ENCODE assay signal across 10 mouse cellular contexts in the genomic region with DNA sequence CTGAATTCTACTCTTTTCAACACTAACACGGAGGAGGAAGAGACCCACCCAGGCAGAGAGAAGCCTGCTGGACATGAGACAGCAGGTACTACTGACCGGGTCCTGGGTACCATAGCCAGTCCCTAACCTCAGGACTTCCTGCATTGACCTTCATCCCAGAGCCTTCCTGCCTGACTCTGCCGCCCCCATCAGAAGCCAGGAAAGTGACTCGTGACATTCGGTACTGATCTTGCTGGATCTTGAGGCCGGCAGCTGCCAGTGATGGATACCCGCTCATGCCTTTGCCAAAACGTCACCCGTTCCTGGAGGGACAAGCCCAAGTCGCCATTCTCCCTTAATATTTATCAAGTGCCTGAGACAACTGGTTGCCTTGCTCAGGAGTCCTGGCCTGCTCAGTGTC. TPM values are rescaled to one million over a fixed set of nuclear protein-coding genes. Genes with fewer than 3 reads are reported as not detected.
DNase-seq lines count a peak whose midpoint lies in the region; ATAC-seq and TF ChIP-seq lines count a peak whose summit lies in the region.
"Had no signal": no experiment of that assay in that cellular context is flagged by ENCODE, and none has a peak within 500 bp of the region (broad histone marks: within the 10 kb centered on the region; RNA-seq: fewer than 3 reads in every experiment).

No protein-coding gene starts in this region.

- no peak for DNase-seq in forebrain, embryonic 10.5 days (ENCODE audit: extremely low spot score, low spot score)
- DNase-seq in kidney, postnatal 14 days, result no peak
- no peak for DNase-seq in MEL (ENCODE audit: low read depth, low spot score)
- peak; percentile 60 to 71 for DNase-seq in cerebellum, postnatal 25 days
- no peak for DNase-seq in frontal cortex, postnatal 25 days (ENCODE audit: low spot score in 2 of 2)
- DNase-seq: thymus, adult 2 months had no signal

- WGBS in forebrain, embryonic 15.5 days, result 86% methylated on average over 10 of the region's 10 CpGs
- 90% methylated on average over 10 of the region's 10 CpGs for WGBS in forebrain, embryonic 10.5 days
- 76% methylated on average over 10 of the region's 10 CpGs for WGBS in kidney, embryonic 16.5 days

- no peaks in the 10 kb centered on the region for H3K27me3 ChIP-seq in forebrain, embryonic 15.5 days
- H3K27me3 ChIP-seq in forebrain, embryonic 10.5 days (ENCODE audit: poor library complexity, severe bottlenecking), result no peaks in the 10 kb centered on the region
- H3K27me3 ChIP-seq in kidney, embryonic 16.5 days (ENCODE audit: insufficient read depth, low read length), result no peaks in the 10 kb centered on the region
- no peaks in the 10 kb centered on the region for H3K27me3 ChIP-seq in MEL (ENCODE audit: control insufficient read depth in 1 of 2, insufficient read depth in 2 of 2, low read length in 2 of 2)

- H3K9ac ChIP-seq in forebrain, embryonic 15.5 days (replicated peaks), result no peak overlapping the region
- peak overlapping the region; percentile 7; the same call in 1 of the 2 replicates for H3K9ac ChIP-seq in kidney, embryonic 16.5 days (replicated peaks; ENCODE audit: low read length)
- no peak overlapping the region for H3K9ac ChIP-seq in MEL (ENCODE audit: control insufficient read depth, low read depth, low read length, poor library complexity, severe bottlenecking)

- no peak for TF ChIP-seq RAD21 in MEL (IDR thresholded peaks at IDR 0.05; ENCODE audit: low read depth, low read length)

- TF ChIP-seq POLR2A in MEL (IDR thresholded peaks at IDR 0.05; ENCODE audit: control insufficient read depth in 1 of 2, insufficient read depth in 1 of 2, low read depth in 1 of 2, low read length in 2 of 2, poor library complexity in 1 of 2), result no peak

- TF ChIP-seq CTCF in MEL (IDR thresholded peaks at IDR 0.05 in 2 of 3, conservative IDR thresholded peaks at IDR 0.05 in 1 of 3; ENCODE audit: control insufficient read depth in 1 of 3, insufficient read depth in 1 of 3, low read depth in 2 of 3, low read length in 3 of 3, poor library complexity in 1 of 3, severe bottlenecking in 1 of 3), result no peak

- H3K4me2 ChIP-seq in forebrain, embryonic 15.5 days (replicated peaks), result no peak overlapping the region
- H3K4me2 ChIP-seq in kidney, embryonic 16.5 days (replicated peaks; ENCODE audit: low read depth, low read length), result no peak overlapping the region

- no peak for ATAC-seq in forebrain, embryonic 15.5 days (replicated peaks)
- ATAC-seq in kidney, embryonic 16.5 days (ENCODE audit: low FRiP score, low TSS enrichment), result no peak
- ATAC-seq in frontal cortex, adult (ENCODE audit: low TSS enrichment), result no peak

- H3K27ac ChIP-seq in forebrain, embryonic 15.5 days (replicated peaks), result peak overlapping the region; percentile 75
- H3K27ac ChIP-seq in forebrain, embryonic 10.5 days, result no peak overlapping the region
- peak overlapping the region; percentile 57; the same call in 1 of the 2 replicates for H3K27ac ChIP-seq in kidney, embryonic 16.5 days (ENCODE audit: low read length)
- no peak overlapping the region for H3K27ac ChIP-seq in MEL (ENCODE audit: control insufficient read depth, low read depth, low read length)
- H3K27ac ChIP-seq: kidney, postnatal 0 days had no signal

- peaks cover 43% of the 10 kb centered on the region for H3K36me3 ChIP-seq in forebrain, embryonic 15.5 days
- peaks cover 83% of the 10 kb centered on the region for H3K36me3 ChIP-seq in forebrain, embryonic 10.5 days (replicated peaks)
- peaks cover 53% of the 10 kb centered on the region for H3K36me3 ChIP-seq in kidney, embryonic 16.5 days (ENCODE audit: insufficient read depth, low read length)
- peaks cover 8 to 42% of the 10 kb centered on the region in 2 experiments for H3K36me3 ChIP-seq in MEL (ENCODE audit: control insufficient read depth in 1 of 2, insufficient read depth in 2 of 2, low read length in 2 of 2)

- H3K9me3 ChIP-seq in forebrain, embryonic 15.5 days, result no peaks in the 10 kb centered on the region
- H3K9me3 ChIP-seq in forebrain, embryonic 10.5 days, result no peaks in the 10 kb centered on the region
- no peaks in the 10 kb centered on the region for H3K9me3 ChIP-seq in kidney, embryonic 16.5 days (ENCODE audit: low read length)
- no peaks in the 10 kb centered on the region for H3K9me3 ChIP-seq in MEL (replicated peaks; ENCODE audit: insufficient read depth, low read length)

- no peak overlapping the region for H3K4me3 ChIP-seq in forebrain, embryonic 15.5 days
- no peak overlapping the region for H3K4me3 ChIP-seq in forebrain, embryonic 10.5 days
- H3K4me3 ChIP-seq in kidney, embryonic 16.5 days (ENCODE audit: low read length), result no peak overlapping the region
- no peak overlapping the region for H3K4me3 ChIP-seq in MEL (ENCODE audit: control insufficient read depth in 1 of 2, insufficient read depth in 1 of 2, low read depth in 2 of 2, low read length in 2 of 2)

- no peaks in the 10 kb centered on the region for H3K79me2 ChIP-seq in MEL (ENCODE audit: control insufficient read depth, insufficient read depth, low read length, poor library complexity)

- H3K4me1 ChIP-seq in forebrain, embryonic 15.5 days, result peaks cover 4% of the 10 kb centered on the region; the same call in 1 of the 2 replicates
- H3K4me1 ChIP-seq in forebrain, embryonic 10.5 days, result peaks cover 12% of the 10 kb centered on the region; the same call in 1 of the 2 replicates
- peaks cover 21% of the 10 kb centered on the region for H3K4me1 ChIP-seq in kidney, embryonic 16.5 days (ENCODE audit: insufficient read depth, low read length)
- H3K4me1 ChIP-seq in MEL (ENCODE audit: control insufficient read depth in 1 of 2, insufficient read depth in 2 of 2, low read length in 2 of 2), result peaks cover 10 to 14% of the 10 kb centered on the region in 2 experiments

- no peak for TF ChIP-seq EP300 in MEL (IDR thresholded peaks at IDR 0.05; ENCODE audit: low read depth in 1 of 2, low read length in 2 of 2)

TF ChIP-seq in MEL, 35 proteins besides CTCF, POLR2A, EP300 and RAD21:
- 0 out of 2 replicates have a peak, but pooled peaks have one; percentile 10 for TF ChIP-seq MAFK (IDR thresholded peaks at IDR 0.05; ENCODE audit: borderline replicate concordance, low read depth, low read length)
- no peak for TF ChIP-seq TCF12 (IDR thresholded peaks at IDR 0.05; ENCODE audit: low read depth, low read length)
- TF ChIP-seq SIN3A (IDR thresholded peaks at IDR 0.05; ENCODE audit: low read length), result peak; percentile 23; the same call in 1 of the 2 replicates
- peak; percentile 19; the same call in 1 of the 2 replicates for TF ChIP-seq NELFE (IDR thresholded peaks at IDR 0.05; ENCODE audit: low read depth, low read length)
- 0 out of 2 replicates have a peak, but pooled peaks have one; percentile 4 for TF ChIP-seq NRF1 (IDR thresholded peaks at IDR 0.05; ENCODE audit: insufficient read depth, low read depth, low read length, poor library complexity, severe bottlenecking)
- no peak for TF ChIP-seq TAL1 (IDR thresholded peaks at IDR 0.05; ENCODE audit: low read length)
- TF ChIP-seq USF1 (IDR thresholded peaks at IDR 0.05; ENCODE audit: low read depth, low read length), result 0 out of 2 replicates have a peak, but pooled peaks have one; percentile 5
- peak; percentile 38; the same call in 1 of the 2 replicates for TF ChIP-seq MAX (IDR thresholded peaks at IDR 0.05; ENCODE audit: low read length)
- no peak for TF ChIP-seq JUND (IDR thresholded peaks at IDR 0.05; ENCODE audit: low read depth, low read length)
TF ChIP-seq in MEL: peak in this region for 6.

RNA-seq across cellular contexts. Expression of a gene that starts 11.6 kb away (rescaled TPM):
- 41.7 and 55.9 TPM in 2 replicates for polyA plus RNA-seq in forebrain, embryonic 15.5 days (2015; fragmentation: Nextera tagmentation; extraction: Ambion mirVana)
- polyA plus RNA-seq in forebrain, embryonic 10.5 days (2016; fragmentation: Nextera tagmentation; extraction: Ambion mirVana), result 196 and 197 TPM in 2 replicates
- polyA plus RNA-seq in kidney, embryonic 16.5 days (2015; fragmentation: Nextera tagmentation; extraction: Ambion mirVana), result 120 and 134 TPM in 2 replicates
- 304 and 305 TPM in 2 replicates for total RNA-seq in MEL (2012; rRNA removed)
- 100 to 1,000 TPM in 1 of 2 experiments, not detected in 1; 377 TPM for polyA plus RNA-seq in MEL (2012; ENCODE audit: insufficient read depth in 1 of 2, insufficient read length in 2 of 2, low read depth in 1 of 2, low replicate concordance in 2 of 2, missing spikeins in 1 of 2)

RNA-seq across cellular contexts. Expression of a gene that starts 25.2 kb away (rescaled TPM):
- polyA plus RNA-seq in forebrain, embryonic 15.5 days (2015; fragmentation: Nextera tagmentation; extraction: Ambion mirVana), result 15.9 and 17.3 TPM in 2 replicates
- polyA plus RNA-seq in forebrain, embryonic 10.5 days (2016; fragmentation: Nextera tagmentation; extraction: Ambion mirVana), result 58.5 and 60.0 TPM in 2 replicates
- polyA plus RNA-seq in kidney, embryonic 16.5 days (2015; fragmentation: Nextera tagmentation; extraction: Ambion mirVana), result 30.6 and 33.2 TPM in 2 replicates
- 58.1 and 69.1 TPM in 2 replicates for total RNA-seq in MEL (2012; rRNA removed)
- polyA plus RNA-seq in MEL (2012; ENCODE audit: insufficient read depth in 1 of 2, insufficient read length in 2 of 2, low read depth in 1 of 2, low replicate concordance in 2 of 2, missing spikeins in 1 of 2), result 10 to 100 TPM in 1 of 2 experiments, not detected in 1; 90.6 TPM

RNA-seq across cellular contexts. Expression of a gene that starts 50.1 kb away (rescaled TPM):
- 2.9 and 3.7 TPM in 2 replicates for polyA plus RNA-seq in forebrain, embryonic 15.5 days (2015; fragmentation: Nextera tagmentation; extraction: Ambion mirVana)
- polyA plus RNA-seq in forebrain, embryonic 10.5 days (2016; fragmentation: Nextera tagmentation; extraction: Ambion mirVana), result 8.6 and 8.9 TPM in 2 replicates
- 18.7 and 19.7 TPM in 2 replicates for polyA plus RNA-seq in kidney, embryonic 16.5 days (2015; fragmentation: Nextera tagmentation; extraction: Ambion mirVana)
- total RNA-seq in MEL (2012; rRNA removed), result 5.9 and 7.6 TPM in 2 replicates
- 10 to 100 TPM in 1 of 2 experiments, not detected in 1; 16.3 TPM for polyA plus RNA-seq in MEL (2012; ENCODE audit: insufficient read depth in 1 of 2, insufficient read length in 2 of 2, low read depth in 1 of 2, low replicate concordance in 2 of 2, missing spikeins in 1 of 2)

Comparison
In these comparisons a context has a peak if more than half of its experiments do, and no peak if none do; other contexts are left out.
1. H3K27ac ChIP-seq: peak in forebrain, embryonic 15.5 days (single experiment) and kidney, embryonic 16.5 days (single experiment); none in forebrain, embryonic 10.5 days (single experiment) and MEL (single experiment).
2. DNase-seq: peak in cerebellum, postnatal 25 days (2 of 2); none in forebrain, embryonic 10.5 days (single experiment), kidney, postnatal 14 days (single experiment), MEL (single experiment) and frontal cortex, postnatal 25 days (0 of 2).